Mouse (Mus musculus): ENCODE results near the gene Osgin1. TPM values are rescaled to one million over a fixed set of nuclear protein-coding genes. Genes with fewer than 3 reads are reported as not detected.

The Osgin1 gene
- polyA plus RNA-seq, 1 experiment: 14.3 TPM

GRCm38 (mm10) chr8:119436933-119437332 is 3.0 kb downstream of the Osgin1 start:
- peaks cover 21% of the 10 kb centered on the region for H3K79me2 ChIP-seq (ENCODE audit: control insufficient read depth, insufficient read depth)
- H3K27me3 ChIP-seq (ENCODE audit: control insufficient read depth, insufficient read depth, insufficient read length): no peaks in the 10 kb centered on the region
- peak overlapping the region; percentile 69 for H3K4me3 ChIP-seq
- TF ChIP-seq POLR2A (IDR thresholded peaks at IDR 0.05; ENCODE audit: insufficient read length, low read depth) (peak; percentile 99), E2F4 (IDR thresholded peaks at IDR 0.05; ENCODE audit: insufficient read depth) (peak; percentile 10), REST (IDR thresholded peaks at IDR 0.05; ENCODE audit: insufficient read depth, insufficient read length) (no peak), SRF (IDR thresholded peaks at IDR 0.05; ENCODE audit: control insufficient read depth, insufficient read length, low read depth) (no peak), MYOD1 (IDR thresholded peaks at IDR 0.05; ENCODE audit: control insufficient read depth in 1 of 3, insufficient read length in 2 of 3, low read depth in 2 of 3) (no peak), MYOG (IDR thresholded peaks at IDR 0.05; ENCODE audit: control insufficient read depth in 1 of 3, insufficient read depth in 1 of 3, insufficient read length in 2 of 3, low read depth in 2 of 3) (no peak), MAX (IDR thresholded peaks at IDR 0.05; ENCODE audit: low read depth) (no peak), POLR2AphosphoS2 (IDR thresholded peaks at IDR 0.05; ENCODE audit: insufficient read length, low read depth) (peak; percentile 98), CEBPB (IDR thresholded peaks at IDR 0.05; ENCODE audit: insufficient read depth, poor library complexity, severe bottlenecking) (0 out of 2 replicates have a peak, but pooled peaks have one; percentile 6), TCF3 (IDR thresholded peaks at IDR 0.05; ENCODE audit: insufficient read length, low read depth) (no peak), USF1 (IDR thresholded peaks at IDR 0.05; ENCODE audit: low read depth) (no peak), TCF12 (IDR thresholded peaks at IDR 0.05; ENCODE audit: insufficient read depth, poor library complexity, severe bottlenecking) (no peak)
- H3K4me2 ChIP-seq (ENCODE audit: low read depth): peak overlapping the region; percentile 79
- H3K36me3 ChIP-seq (ENCODE audit: control insufficient read depth, insufficient read depth): peaks cover 5% of the 10 kb centered on the region
- peak overlapping the region; percentile 34 for H3ac ChIP-seq (ENCODE audit: control insufficient read depth, insufficient read length)

GRCm38 (mm10) chr8:119437506-119437905 is 3.6 kb downstream of the Osgin1 start:
- H3ac ChIP-seq (ENCODE audit: control insufficient read depth, insufficient read length): peak overlapping the region; percentile 34
- H3K36me3 ChIP-seq (ENCODE audit: control insufficient read depth, insufficient read depth): peaks cover 10% of the 10 kb centered on the region
- peaks cover 21% of the 10 kb centered on the region for H3K79me2 ChIP-seq (ENCODE audit: control insufficient read depth, insufficient read depth)
- H3K4me3 ChIP-seq: peak overlapping the region; percentile 69
- no peak for TF ChIP-seq TCF3 (IDR thresholded peaks at IDR 0.05; ENCODE audit: insufficient read length, low read depth)
- no peak for TF ChIP-seq POLR2A (IDR thresholded peaks at IDR 0.05; ENCODE audit: insufficient read length, low read depth)
- no peak for TF ChIP-seq CEBPB (IDR thresholded peaks at IDR 0.05; ENCODE audit: insufficient read depth, poor library complexity, severe bottlenecking)
- TF ChIP-seq POLR2AphosphoS2 (IDR thresholded peaks at IDR 0.05; ENCODE audit: insufficient read length, low read depth): no peak
- no peak for TF ChIP-seq MYOD1 (IDR thresholded peaks at IDR 0.05; ENCODE audit: control insufficient read depth in 1 of 3, insufficient read length in 2 of 3, low read depth in 2 of 3)
- TF ChIP-seq MYOG (IDR thresholded peaks at IDR 0.05; ENCODE audit: control insufficient read depth in 1 of 3, insufficient read depth in 1 of 3, insufficient read length in 2 of 3, low read depth in 2 of 3): no peak
- no peak for TF ChIP-seq SRF (IDR thresholded peaks at IDR 0.05; ENCODE audit: control insufficient read depth, insufficient read length, low read depth)
- no peak for TF ChIP-seq REST (IDR thresholded peaks at IDR 0.05; ENCODE audit: insufficient read depth, insufficient read length)
- no peak for TF ChIP-seq USF1 (IDR thresholded peaks at IDR 0.05; ENCODE audit: low read depth)
- TF ChIP-seq TCF12 (IDR thresholded peaks at IDR 0.05; ENCODE audit: insufficient read depth, poor library complexity, severe bottlenecking): no peak
- no peak for TF ChIP-seq MAX (IDR thresholded peaks at IDR 0.05; ENCODE audit: low read depth)
- no peak for TF ChIP-seq E2F4 (IDR thresholded peaks at IDR 0.05; ENCODE audit: insufficient read depth)
- peak overlapping the region; percentile 79 for H3K4me2 ChIP-seq (ENCODE audit: low read depth)
- H3K27me3 ChIP-seq (ENCODE audit: control insufficient read depth, insufficient read depth, insufficient read length): no peaks in the 10 kb centered on the region

- no peak for TF ChIP-seq POLR2A (IDR thresholded peaks at IDR 0.05; ENCODE audit: insufficient read length, low read depth)
- no peak for TF ChIP-seq POLR2AphosphoS2 (IDR thresholded peaks at IDR 0.05; ENCODE audit: insufficient read length, low read depth)
- TF ChIP-seq MYOG (IDR thresholded peaks at IDR 0.05; ENCODE audit: control insufficient read depth in 1 of 3, insufficient read depth in 1 of 3, insufficient read length in 2 of 3, low read depth in 2 of 3): peak in 1 of 3 experiments; percentile 12
- no peak for TF ChIP-seq USF1 (IDR thresholded peaks at IDR 0.05; ENCODE audit: low read depth)
- no peak for TF ChIP-seq MYOD1 (IDR thresholded peaks at IDR 0.05; ENCODE audit: control insufficient read depth in 1 of 3, insufficient read length in 2 of 3, low read depth in 2 of 3)
- H3ac ChIP-seq (ENCODE audit: control insufficient read depth, insufficient read length): no peak overlapping the region
- peak overlapping the region; percentile 79 for H3K4me2 ChIP-seq (ENCODE audit: low read depth)
- peak overlapping the region; percentile 69 for H3K4me3 ChIP-seq
- H3K36me3 ChIP-seq (ENCODE audit: control insufficient read depth, insufficient read depth): peaks cover 16% of the 10 kb centered on the region
- no peaks in the 10 kb centered on the region for H3K27me3 ChIP-seq (ENCODE audit: control insufficient read depth, insufficient read depth, insufficient read length)
- peaks cover 21% of the 10 kb centered on the region for H3K79me2 ChIP-seq (ENCODE audit: control insufficient read depth, insufficient read depth)
Observed at GRCm38 (mm10) chr8:119438876-119439275, 5.0 kb downstream of the Osgin1 start.

GRCm38 (mm10) chr8:119439424-119439823 is 5.5 kb downstream of the Osgin1 start:
- H3ac ChIP-seq (ENCODE audit: control insufficient read depth, insufficient read length): no peak overlapping the region
- peak overlapping the region; percentile 69 for H3K4me3 ChIP-seq
- no peak for TF ChIP-seq POLR2AphosphoS2 (IDR thresholded peaks at IDR 0.05; ENCODE audit: insufficient read length, low read depth)
- no peak for TF ChIP-seq E2F4 (IDR thresholded peaks at IDR 0.05; ENCODE audit: insufficient read depth)
- peaks cover 21% of the 10 kb centered on the region for H3K79me2 ChIP-seq (ENCODE audit: control insufficient read depth, insufficient read depth)
- peak overlapping the region; percentile 79 for H3K4me2 ChIP-seq (ENCODE audit: low read depth)
- H3K36me3 ChIP-seq (ENCODE audit: control insufficient read depth, insufficient read depth): peaks cover 16% of the 10 kb centered on the region
- no peaks in the 10 kb centered on the region for H3K27me3 ChIP-seq (ENCODE audit: control insufficient read depth, insufficient read depth, insufficient read length)

- H3K79me2 ChIP-seq (ENCODE audit: control insufficient read depth, insufficient read depth): peaks cover 21% of the 10 kb centered on the region
- TF ChIP-seq MAX (IDR thresholded peaks at IDR 0.05; ENCODE audit: low read depth) (no peak), POLR2AphosphoS2 (IDR thresholded peaks at IDR 0.05; ENCODE audit: insufficient read length, low read depth) (no peak), MYOD1 (IDR thresholded peaks at IDR 0.05; ENCODE audit: control insufficient read depth in 1 of 3, insufficient read length in 2 of 3, low read depth in 2 of 3) (peak; percentile 88 to 99 (median 99)), USF1 (IDR thresholded peaks at IDR 0.05; ENCODE audit: low read depth) (no peak), SRF (IDR thresholded peaks at IDR 0.05; ENCODE audit: control insufficient read depth, insufficient read length, low read depth) (peak; percentile 76), REST (IDR thresholded peaks at IDR 0.05; ENCODE audit: insufficient read depth, insufficient read length) (no peak), TCF3 (IDR thresholded peaks at IDR 0.05; ENCODE audit: insufficient read length, low read depth) (peak; percentile 85), TCF12 (IDR thresholded peaks at IDR 0.05; ENCODE audit: insufficient read depth, poor library complexity, severe bottlenecking) (no peak), CEBPB (IDR thresholded peaks at IDR 0.05; ENCODE audit: insufficient read depth, poor library complexity, severe bottlenecking) (no peak), POLR2A (IDR thresholded peaks at IDR 0.05; ENCODE audit: insufficient read length, low read depth) (peak; percentile 32), E2F4 (IDR thresholded peaks at IDR 0.05; ENCODE audit: insufficient read depth) (no peak), MYOG (IDR thresholded peaks at IDR 0.05; ENCODE audit: control insufficient read depth in 1 of 3, insufficient read depth in 1 of 3, insufficient read length in 2 of 3, low read depth in 2 of 3) (peak; percentile 50 to 98 (median 97))
- no peak overlapping the region for H3ac ChIP-seq (ENCODE audit: control insufficient read depth, insufficient read length)
- H3K27me3 ChIP-seq (ENCODE audit: control insufficient read depth, insufficient read depth, insufficient read length): no peaks in the 10 kb centered on the region
- H3K4me2 ChIP-seq (ENCODE audit: low read depth): peak overlapping the region; percentile 79
- H3K36me3 ChIP-seq (ENCODE audit: control insufficient read depth, insufficient read depth): peaks cover 16% of the 10 kb centered on the region
- H3K4me3 ChIP-seq: no peak overlapping the region
Observed at GRCm38 (mm10) chr8:119439893-119440249, 5.9 kb downstream of the Osgin1 start.
